Mouse (Mus musculus) spleen, adult 2 months (tissue): ENCODE data around the gene Trim38. TPM values are rescaled to one million over a fixed set of nuclear protein-coding genes. Genes with fewer than 3 reads are reported as not detected.

Source experiments
- DNase-seq, 2 experiments: peaks; one replicate each; pipeline versions ENCODE4 v3.0.0 to v3.0.0-alpha.2; 2012 to 2021; ENCODE audit warnings: low spot score in 2 of 2, low read depth in 1 of 2
- H3K27ac ChIP-seq: fragments of 200-500 bp; 2 replicates; pipeline ENCODE4 v1.5.1; 2012; ENCODE audit warnings: low read length, inconsistent platforms; ENCODE audit not compliant: insufficient read depth
- H3K27me3 ChIP-seq: fragments of 200-500 bp; 2 replicates; pipeline ENCODE4 v1.6.1; 2012; ENCODE audit warnings: mild to moderate bottlenecking, moderate library complexity, low read length, inconsistent platforms; ENCODE audit not compliant: control insufficient read depth, insufficient read depth
- H3K36me3 ChIP-seq: fragments of 200-500 bp; 2 replicates; pipeline ENCODE4 v1.6.1; 2012; ENCODE audit warnings: mild to moderate bottlenecking, low read length, inconsistent platforms; ENCODE audit not compliant: control insufficient read depth, insufficient read depth
- H3K4me1 ChIP-seq: fragments of 200-500 bp; 2 replicates; pipeline ENCODE4 v1.6.1; 2011; ENCODE audit warnings: inconsistent platforms; ENCODE audit not compliant: control insufficient read depth, insufficient read depth, insufficient read length
- H3K4me3 ChIP-seq: fragments of 200-500 bp; 2 replicates; pipeline ENCODE4 v1.5.1; 2011; ENCODE audit warnings: mild to moderate bottlenecking, inconsistent platforms; ENCODE audit not compliant: insufficient read depth, insufficient read length; ENCODE audit errors: extremely low read depth
- CTCF ChIP-seq: fragments of 200-500 bp; IDR thresholded peaks from 2 replicates; pipeline ENCODE4 v1.5.1; 2011; ENCODE audit warnings: mild to moderate bottlenecking, inconsistent platforms; ENCODE audit not compliant: insufficient read depth, insufficient read length, insufficient replicate concordance; ENCODE audit errors: extremely low read depth
- POLR2A ChIP-seq: fragments of 200-500 bp; IDR thresholded peaks from 2 replicates; pipeline ENCODE4 v1.6.1; 2011; ENCODE audit warnings: low read depth, low read length, inconsistent platforms
- WGBS: fragments of 180-500 bp; shearing (Covaris S2); methylation state at CpG from one replicate; pipeline ENCODE4 v1.1.7; 2018; 5-methylcytosine and 5-hydroxymethylcytosine counted together
- polyA plus RNA-seq: library from polyadenylated mRNA; depleted of rRNA; stranded (reverse); fragments of >200 nt; gene quantifications from 2 replicates; pipeline ENCODE4 v1.2.3, GENCODE M21; 2012

Gene Trim38
- polyA plus RNA-seq, 1 experiment = not detected

GRCm38 (mm10) chr13:23757211-23757773 lies 12.4 kb upstream of the Trim38 start:
- TF ChIP-seq POLR2A (no peak), CTCF (no peak)
- WGBS = 1% methylated on average over 18 of the region's 23 CpGs
- Histone ChIP-seq H3K27ac (peak overlapping the region; percentile 88), H3K27me3 (no peaks in the 10 kb centered on the region), H3K4me1 (peaks cover 2% of the 10 kb centered on the region; the same call in 1 of the 2 replicates), H3K36me3 (no peaks in the 10 kb centered on the region), H3K4me3 (peak overlapping the region; percentile 53)
- no peak for DNase-seq

DNA sequence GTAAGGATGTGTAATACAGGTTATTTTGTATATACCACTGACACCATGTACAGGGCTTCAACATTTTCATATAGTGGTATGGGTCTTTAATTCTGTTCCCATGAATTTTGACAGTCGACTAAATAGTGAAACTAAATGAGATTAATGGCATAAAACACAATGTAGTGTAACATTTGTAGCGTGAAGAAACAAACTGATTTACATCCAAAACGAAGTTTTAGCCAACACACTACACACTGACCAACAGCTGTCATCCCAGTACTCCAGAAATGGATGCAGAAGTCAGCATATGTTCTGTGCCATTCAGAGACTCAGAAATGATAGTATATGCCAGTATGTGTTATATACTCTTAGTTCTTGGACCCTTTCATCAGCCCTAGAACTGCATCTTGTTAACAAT lies 11.8 kb upstream of the Trim38 start:
- no peak overlapping the region for H3K4me3 ChIP-seq
- 39% methylated on average over 3 of the region's 3 CpGs for WGBS
- peaks cover 2% of the 10 kb centered on the region; the same call in 1 of the 2 replicates for H3K4me1 ChIP-seq

GRCm38 (mm10) chr13:23759251-23759771 lies 10.4 kb upstream of the Trim38 start:
- H3K4me3 ChIP-seq = no peak overlapping the region
- 94% methylated on average over 3 of the region's 3 CpGs for WGBS
- H3K27ac ChIP-seq = no peak overlapping the region

More for the DNA sequence above, 11.8 kb upstream of the Trim38 start:
- DNase-seq = no peak
- no peaks in the 10 kb centered on the region for H3K27me3 ChIP-seq
- no peaks in the 10 kb centered on the region for H3K36me3 ChIP-seq
- H3K27ac ChIP-seq = no peak overlapping the region
- TF ChIP-seq POLR2A (no peak), CTCF (no peak)

GRCm38 (mm10) chr13:23759916-23760239 lies 9.8 kb upstream of the Trim38 start:
- WGBS = 55% methylated on average over 1 of the region's 1 CpGs
- TF ChIP-seq CTCF (no peak), POLR2A (no peak)
- H3K4me1 ChIP-seq = peaks cover 2% of the 10 kb centered on the region; the same call in 1 of the 2 replicates
- H3K4me3 ChIP-seq = no peak overlapping the region
- peak overlapping the region; percentile 40; the same call in 1 of the 2 replicates for H3K27ac ChIP-seq
- H3K36me3 ChIP-seq = no peaks in the 10 kb centered on the region
- no peak for DNase-seq
- no peaks in the 10 kb centered on the region for H3K27me3 ChIP-seq

More at GRCm38 (mm10) chr13:23759251-23759771, 10.4 kb upstream of the Trim38 start:
- no peak for TF ChIP-seq POLR2A
- TF ChIP-seq CTCF = no peak
- Histone ChIP-seq H3K36me3 (no peaks in the 10 kb centered on the region), H3K27me3 (no peaks in the 10 kb centered on the region), H3K4me1 (peaks cover 2% of the 10 kb centered on the region; the same call in 1 of the 2 replicates)
- no peak for DNase-seq

- Histone ChIP-seq H3K4me1 (peaks cover 2% of the 10 kb centered on the region; the same call in 1 of the 2 replicates), H3K4me3 (peak overlapping the region; percentile 60), H3K27ac (peak overlapping the region; percentile 86), H3K27me3 (no peaks in the 10 kb centered on the region), H3K36me3 (no peaks in the 10 kb centered on the region)
- TF ChIP-seq POLR2A (no peak), CTCF (no peak)
- DNase-seq = no peak
- 1% methylated on average over 26 of the region's 27 CpGs for WGBS
These were observed 9.3 kb upstream of the Trim38 start for GRCm38 (mm10) chr13:23760240-23760971.

GRCm38 (mm10) chr13:23760972-23761864 lies 8.5 kb upstream of the Trim38 start, which contains the start of gene Hist1h4a:
Hist1h4a (minus strand) TSS chr13:23761230.
- H3K4me3 ChIP-seq = peak within 1 kb of the TSS; percentile 60
- H3K4me1 ChIP-seq = peaks cover 2% of the 10 kb centered on the region; the same call in 1 of the 2 replicates
- H3K36me3 ChIP-seq = no peaks in the 10 kb centered on the region
- H3K27me3 ChIP-seq = no peaks in the 10 kb centered on the region
- 1% methylated on average over 70 of the region's 72 CpGs for WGBS
- peak within 1 kb of the TSS; percentile 86 for H3K27ac ChIP-seq
- DNase-seq = peak; percentile 97 to 98
- no peak for TF ChIP-seq CTCF
- peak; percentile 35; the same call in 1 of the 2 replicates for TF ChIP-seq POLR2A
